Mouse (Mus musculus): ENCODE measurements around the gene Gfer. TPM values are rescaled to one million over a fixed set of nuclear protein-coding genes. Genes with fewer than 3 reads are reported as not detected.

Gene Gfer
- polyA plus RNA-seq, 1 experiment from 2014 or later, result 23.9 TPM

- H3K4me1 ChIP-seq (ENCODE audit: control insufficient read depth, low read depth, low read length), result peaks cover 19% of the 10 kb centered on the region
- H3K4me3 ChIP-seq (ENCODE audit: low read depth, low read length), result peak overlapping the region; percentile 59
- H3K9me3 ChIP-seq (replicated peaks; ENCODE audit: control insufficient read depth, low read length), result no peaks in the 10 kb centered on the region
- H3K27me3 ChIP-seq (ENCODE audit: control insufficient read depth, insufficient read depth, low read depth, low read length), result peaks cover 48% of the 10 kb centered on the region
- under 1% methylated on average over 24 of the region's 25 CpGs for WGBS (ENCODE audit: insufficient replicate concordance)
- no peaks in the 10 kb centered on the region; the same call in 1 of the 2 replicates for H3K36me3 ChIP-seq (ENCODE audit: control insufficient read depth, insufficient read depth)
- peak overlapping the region; percentile 44; the same call in 1 of the 2 replicates for H3K9ac ChIP-seq (ENCODE audit: low read depth, low read length)
- no peak overlapping the region for H3K27ac ChIP-seq (ENCODE audit: low read length)
- ATAC-seq (ENCODE audit: low read depth), result peak; percentile 74
- peak overlapping the region; percentile 78 for H3K4me2 ChIP-seq (ENCODE audit: low read depth, low read length)
These were observed 8.8 kb downstream of the Gfer start for GRCm38 (mm10) chr17:24687146-24687595.

- Histone ChIP-seq H3K9ac (ENCODE audit: low read depth, low read length) (no peak overlapping the region), H3K27me3 (ENCODE audit: control insufficient read depth, insufficient read depth, low read depth, low read length) (peaks cover 45% of the 10 kb centered on the region), H3K27ac (ENCODE audit: low read length) (no peak overlapping the region), H3K4me3 (ENCODE audit: low read depth, low read length) (peak overlapping the region; percentile 20), H3K9me3 (replicated peaks; ENCODE audit: control insufficient read depth, low read length) (no peaks in the 10 kb centered on the region), H3K4me1 (ENCODE audit: control insufficient read depth, low read depth, low read length) (peaks cover 19% of the 10 kb centered on the region), H3K4me2 (ENCODE audit: low read depth, low read length) (peak overlapping the region; percentile 50), H3K36me3 (ENCODE audit: control insufficient read depth, insufficient read depth) (no peaks in the 10 kb centered on the region)
- WGBS (ENCODE audit: insufficient replicate concordance), result 32% methylated on average over 16 of the region's 16 CpGs
- ATAC-seq (ENCODE audit: low read depth), result peak; percentile 50; the same call in 1 of the 2 replicates
These were observed 9.4 kb downstream of the Gfer start for GRCm38 (mm10) chr17:24686514-24686913.

- no peak for ATAC-seq (ENCODE audit: low read depth)
- Histone ChIP-seq H3K4me1 (ENCODE audit: control insufficient read depth, low read depth, low read length) (peaks cover 4% of the 10 kb centered on the region; the same call in 1 of the 2 replicates), H3K27ac (ENCODE audit: low read length) (no peak overlapping the region), H3K4me2 (ENCODE audit: low read depth, low read length) (no peak overlapping the region), H3K4me3 (ENCODE audit: low read depth, low read length) (no peak overlapping the region), H3K9me3 (replicated peaks; ENCODE audit: control insufficient read depth, low read length) (no peaks in the 10 kb centered on the region), H3K9ac (ENCODE audit: low read depth, low read length) (no peak overlapping the region), H3K27me3 (ENCODE audit: control insufficient read depth, insufficient read depth, low read depth, low read length) (no peaks in the 10 kb centered on the region), H3K36me3 (ENCODE audit: control insufficient read depth, insufficient read depth) (peaks cover 20% of the 10 kb centered on the region)
- WGBS (ENCODE audit: insufficient replicate concordance), result 81% methylated on average over 24 of the region's 24 CpGs
These were observed 18.4 kb downstream of the Gfer start for GRCm38 (mm10) chr17:24677500-24678080.

- Histone ChIP-seq H3K9ac (ENCODE audit: low read depth, low read length) (no peak overlapping the region), H3K4me3 (ENCODE audit: low read depth, low read length) (no peak overlapping the region), H3K27ac (ENCODE audit: low read length) (no peak overlapping the region), H3K4me2 (ENCODE audit: low read depth, low read length) (no peak overlapping the region), H3K36me3 (ENCODE audit: control insufficient read depth, insufficient read depth) (peaks cover 20% of the 10 kb centered on the region), H3K4me1 (ENCODE audit: control insufficient read depth, low read depth, low read length) (peaks cover 9% of the 10 kb centered on the region), H3K9me3 (replicated peaks; ENCODE audit: control insufficient read depth, low read length) (no peaks in the 10 kb centered on the region), H3K27me3 (ENCODE audit: control insufficient read depth, insufficient read depth, low read depth, low read length) (no peaks in the 10 kb centered on the region)
- ATAC-seq (ENCODE audit: low read depth), result no peak
- WGBS (ENCODE audit: insufficient replicate concordance), result 81% methylated on average over 5 of the region's 5 CpGs
These were observed 19.1 kb downstream of the Gfer start for GRCm38 (mm10) chr17:24676877-24677276.

GRCm38 (mm10) chr17:24676187-24676586 is 19.8 kb downstream of the Gfer start:
- Histone ChIP-seq H3K9me3 (replicated peaks; ENCODE audit: control insufficient read depth, low read length) (no peaks in the 10 kb centered on the region), H3K9ac (ENCODE audit: low read depth, low read length) (no peak overlapping the region), H3K36me3 (ENCODE audit: control insufficient read depth, insufficient read depth) (peaks cover 20% of the 10 kb centered on the region), H3K4me3 (ENCODE audit: low read depth, low read length) (no peak overlapping the region), H3K4me2 (ENCODE audit: low read depth, low read length) (no peak overlapping the region), H3K27me3 (ENCODE audit: control insufficient read depth, insufficient read depth, low read depth, low read length) (no peaks in the 10 kb centered on the region), H3K4me1 (ENCODE audit: control insufficient read depth, low read depth, low read length) (peaks cover 16% of the 10 kb centered on the region), H3K27ac (ENCODE audit: low read length) (no peak overlapping the region)
- ATAC-seq (ENCODE audit: low read depth), result no peak
- WGBS (ENCODE audit: insufficient replicate concordance), result 63% methylated on average over 2 of the region's 2 CpGs

GRCm38 (mm10) chr17:24674277-24674676 is 21.7 kb downstream of the Gfer start:
- no peak overlapping the region for H3K4me2 ChIP-seq (ENCODE audit: low read depth, low read length)
- no peak overlapping the region for H3K4me3 ChIP-seq (ENCODE audit: low read depth, low read length)
- 53% methylated on average over 7 of the region's 7 CpGs for WGBS (ENCODE audit: insufficient replicate concordance)
- no peak overlapping the region for H3K9ac ChIP-seq (ENCODE audit: low read depth, low read length)
- peaks cover 24% of the 10 kb centered on the region for H3K4me1 ChIP-seq (ENCODE audit: control insufficient read depth, low read depth, low read length)
- peaks cover 11% of the 10 kb centered on the region for H3K36me3 ChIP-seq (ENCODE audit: control insufficient read depth, insufficient read depth)
- no peaks in the 10 kb centered on the region for H3K9me3 ChIP-seq (replicated peaks; ENCODE audit: control insufficient read depth, low read length)
- H3K27me3 ChIP-seq (ENCODE audit: control insufficient read depth, insufficient read depth, low read depth, low read length), result no peaks in the 10 kb centered on the region
- H3K27ac ChIP-seq (ENCODE audit: low read length), result no peak overlapping the region
- ATAC-seq (ENCODE audit: low read depth), result no peak

GRCm38 (mm10) chr17:24672141-24672540 is 23.8 kb downstream of the Gfer start:
- Histone ChIP-seq H3K9ac (ENCODE audit: low read depth, low read length) (peak overlapping the region; percentile 31), H3K27ac (ENCODE audit: low read length) (peak overlapping the region; percentile 2; the same call in 1 of the 2 replicates), H3K36me3 (ENCODE audit: control insufficient read depth, insufficient read depth) (no peaks in the 10 kb centered on the region), H3K4me2 (ENCODE audit: low read depth, low read length) (peak overlapping the region; percentile 41), H3K27me3 (ENCODE audit: control insufficient read depth, insufficient read depth, low read depth, low read length) (no peaks in the 10 kb centered on the region), H3K4me1 (ENCODE audit: control insufficient read depth, low read depth, low read length) (peaks cover 27% of the 10 kb centered on the region), H3K9me3 (replicated peaks; ENCODE audit: control insufficient read depth, low read length) (no peaks in the 10 kb centered on the region), H3K4me3 (ENCODE audit: low read depth, low read length) (no peak overlapping the region)
- peak; percentile 49 for ATAC-seq (ENCODE audit: low read depth)
- WGBS (ENCODE audit: insufficient replicate concordance), result 13% methylated on average over 5 of the region's 5 CpGs

GRCm38 (mm10) chr17:24671346-24671745 is 24.6 kb downstream of the Gfer start:
- Histone ChIP-seq H3K36me3 (ENCODE audit: control insufficient read depth, insufficient read depth) (no peaks in the 10 kb centered on the region), H3K9ac (ENCODE audit: low read depth, low read length) (peak overlapping the region; percentile 31; the same call in 1 of the 2 replicates), H3K27ac (ENCODE audit: low read length) (no peak overlapping the region; the same call in 1 of the 2 replicates), H3K4me1 (ENCODE audit: control insufficient read depth, low read depth, low read length) (peaks cover 27% of the 10 kb centered on the region), H3K4me3 (ENCODE audit: low read depth, low read length) (no peak overlapping the region), H3K27me3 (ENCODE audit: control insufficient read depth, insufficient read depth, low read depth, low read length) (no peaks in the 10 kb centered on the region), H3K9me3 (replicated peaks; ENCODE audit: control insufficient read depth, low read length) (no peaks in the 10 kb centered on the region), H3K4me2 (ENCODE audit: low read depth, low read length) (peak overlapping the region; percentile 65)
- WGBS (ENCODE audit: insufficient replicate concordance), result 53% methylated on average over 5 of the region's 5 CpGs
- no peak for ATAC-seq (ENCODE audit: low read depth)

GRCm38 (mm10) chr17:24670246-24670844 is 25.6 kb downstream of the Gfer start:
- ATAC-seq (ENCODE audit: low read depth), result no peak
- Histone ChIP-seq H3K27ac (ENCODE audit: low read length) (peak overlapping the region; percentile 86), H3K4me1 (ENCODE audit: control insufficient read depth, low read depth, low read length) (peaks cover 27% of the 10 kb centered on the region), H3K4me2 (ENCODE audit: low read depth, low read length) (peak overlapping the region; percentile 65), H3K4me3 (ENCODE audit: low read depth, low read length) (peak overlapping the region; percentile 87), H3K27me3 (ENCODE audit: control insufficient read depth, insufficient read depth, low read depth, low read length) (no peaks in the 10 kb centered on the region), H3K36me3 (ENCODE audit: control insufficient read depth, insufficient read depth) (no peaks in the 10 kb centered on the region), H3K9me3 (replicated peaks; ENCODE audit: control insufficient read depth, low read length) (no peaks in the 10 kb centered on the region), H3K9ac (ENCODE audit: low read depth, low read length) (peak overlapping the region; percentile 88)
- WGBS (ENCODE audit: insufficient replicate concordance), result 5% methylated on average over 8 of the region's 8 CpGs

All from liver, embryonic 16.5 days (tissue).